Mouse (Mus musculus) cerebellum, adult 2 months (tissue): Measurements from ENCODE around the gene Nanog.
"Not testable (repeated sequence)": the region's sequence is repeated elsewhere in the genome, so short reads cannot be mapped to it uniquely, and the experiment has no call there.

Experiments used
- CTCF ChIP-seq: fragments of 200-500 bp; IDR thresholded peaks from 2 replicates; pipeline ENCODE4 v1.5.1; 2011; ENCODE audit warnings: low read depth, mild to moderate bottlenecking, control low read depth, low read length, moderate library complexity, borderline replicate concordance; ENCODE audit not compliant: insufficient read depth
- POLR2A ChIP-seq: fragments of 200-500 bp; IDR thresholded peaks from 2 replicates; pipeline ENCODE4 v1.6.1; 2011; ENCODE audit warnings: low read length, control low read depth, borderline replicate concordance; ENCODE audit not compliant: insufficient read depth

DNA sequence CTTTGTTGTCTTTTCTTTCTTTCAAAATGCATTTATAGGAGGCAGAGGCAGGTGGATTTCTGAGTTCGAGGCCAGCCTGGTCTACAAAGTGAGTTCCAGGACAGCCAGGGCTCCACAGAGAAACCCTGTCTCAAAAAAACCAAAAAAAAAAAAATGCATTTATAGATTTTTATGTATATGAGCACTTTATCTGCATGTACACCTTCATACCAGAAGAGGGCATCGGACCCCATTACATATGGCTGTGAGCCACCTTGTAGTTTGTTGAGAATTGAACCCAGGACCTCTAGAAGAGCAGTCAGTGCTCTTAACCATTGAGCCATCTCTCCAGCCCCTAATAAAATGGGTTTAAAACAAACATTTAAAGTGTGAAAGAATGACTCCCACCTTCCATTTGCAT, 7.7 kb upstream of the Nanog start:
- TF ChIP-seq CTCF, POLR2A: not testable (repeated sequence)
